In genomic region chr9:63997439-63997838, GRCm38 (mm10) we compare ENCODE assay signal across 7 mouse cellular contexts. TPM values are rescaled to one million over a fixed set of nuclear protein-coding genes. Genes with fewer than 3 reads are reported as not detected.
DNase-seq lines count a peak whose midpoint lies in the region; ATAC-seq and TF ChIP-seq lines count a peak whose summit lies in the region.

No protein-coding gene starts in this region.

- H3K27ac ChIP-seq in cortical plate, adult 2 months (ENCODE audit: insufficient read depth, low read length): no peak overlapping the region
- peak overlapping the region; percentile 85 for H3K27ac ChIP-seq in limb, embryonic 15.5 days

- H3K4me3 ChIP-seq in cortical plate, adult 2 months (ENCODE audit: insufficient read depth, low read length): no peak overlapping the region
- no peak overlapping the region for H3K4me3 ChIP-seq in limb, embryonic 15.5 days

- H3K4me1 ChIP-seq in cortical plate, adult 2 months (ENCODE audit: control insufficient read depth, insufficient read depth, low read length): no peaks in the 10 kb centered on the region
- peaks cover 64% of the 10 kb centered on the region for H3K4me1 ChIP-seq in limb, embryonic 15.5 days

- peak; percentile 38; the same call in 1 of the 2 replicates for ATAC-seq in limb, embryonic 15.5 days (ENCODE audit: insufficient number of reproducible peaks, low FRiP score, low TSS enrichment, low read depth)
- no peak for ATAC-seq in megakaryocyte-erythroid progenitor cell, adult 5-6 weeks (replicated peaks; ENCODE audit: low FRiP score, low TSS enrichment, poor library complexity, severe bottlenecking)

- WGBS in limb, embryonic 15.5 days: 41% methylated on average over 4 of the region's 4 CpGs

- H3K9me3 ChIP-seq in limb, embryonic 15.5 days: no peaks in the 10 kb centered on the region

- no peaks in the 10 kb centered on the region for H3K27me3 ChIP-seq in limb, embryonic 15.5 days

- no peak overlapping the region for H3K9ac ChIP-seq in limb, embryonic 15.5 days

- peaks cover 27% of the 10 kb centered on the region for H3K36me3 ChIP-seq in limb, embryonic 15.5 days

- peak; percentile 35 for DNase-seq in kidney, postnatal 10 days
- no peak for DNase-seq in kidney, adult 18-20 months
- DNase-seq in NIH3T3 (ENCODE audit: low read depth): peak; percentile 43
- no peak for DNase-seq in embryo, embryonic 9.5 days (ENCODE audit: extremely low spot score)

- no peak for TF ChIP-seq POLR2A in cortical plate, adult 2 months (IDR thresholded peaks at IDR 0.05; ENCODE audit: extremely low read depth, insufficient read depth, low read length)

- H3K4me2 ChIP-seq in limb, embryonic 15.5 days: no peak overlapping the region

- TF ChIP-seq CTCF in cortical plate, adult 2 months (IDR thresholded peaks at IDR 0.05; ENCODE audit: extremely low read depth, insufficient read depth, low read length): peak; percentile 41

RNA-seq across cellular contexts. Expression of gene Smad6, which starts 24.4 kb away (rescaled TPM):
- 2.6 and 2.9 TPM in 2 replicates for polyA plus RNA-seq in cortical plate, adult 2 months (2012; rRNA removed)
- 7.1 and 9.4 TPM in 2 replicates for polyA plus RNA-seq in limb, embryonic 15.5 days (2015; fragmentation: Nextera tagmentation; extraction: Ambion mirVana)
- total RNA-seq in megakaryocyte-erythroid progenitor cell, adult 5-6 weeks (2014; fragmentation: Nextera tagmentation): not detected in 2 replicates
- total RNA-seq in megakaryocyte-erythroid progenitor cell, adult 5-6 weeks (2017): 0.88 and 1.1 TPM in 2 replicates

Comparison
In these comparisons a context has a peak if more than half of its experiments do, and no peak if none do; other contexts are left out.
1. DNase-seq: peak in kidney, postnatal 10 days (single experiment) and NIH3T3 (single experiment); none in kidney, adult 18-20 months (single experiment) and embryo, embryonic 9.5 days (single experiment).